Mouse (Mus musculus) cerebellum, adult 9-11 months (tissue): ENCODE results near the gene Hnrnpul1.
"Not testable (repeated sequence)": the region's sequence is repeated elsewhere in the genome, so short reads cannot be mapped to it uniquely, and the experiment has no call there.

Experiments used
- DNase-seq: peaks from one replicate; pipeline ENCODE4 v3.0.0; 2022

The Hnrnpul1 gene

GRCm38 (mm10) chr7:25768229-25768628 is 13.7 kb upstream of the Hnrnpul1 start:
- no peak for DNase-seq

DNA sequence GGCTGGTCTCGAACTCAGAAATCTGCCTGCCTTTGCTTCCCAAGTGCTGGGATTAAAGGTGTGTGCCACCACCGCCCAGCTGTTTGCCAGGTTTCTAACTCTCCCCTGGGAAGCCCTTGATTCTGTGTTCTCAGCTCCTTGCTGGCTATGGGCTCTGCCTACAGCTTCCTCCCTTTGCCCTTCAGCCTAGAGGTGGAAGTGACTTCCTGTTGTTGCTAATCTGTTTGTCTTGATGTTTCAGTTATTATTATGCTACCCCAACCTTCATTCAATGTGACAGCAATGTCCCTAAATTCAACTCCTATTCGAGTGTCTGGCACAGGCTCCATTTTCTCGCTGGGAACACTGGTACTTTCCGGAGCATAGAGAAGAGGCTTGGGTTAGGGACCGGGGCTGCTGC is 11.6 kb upstream of the Hnrnpul1 start:
- no peak for DNase-seq

DNA sequence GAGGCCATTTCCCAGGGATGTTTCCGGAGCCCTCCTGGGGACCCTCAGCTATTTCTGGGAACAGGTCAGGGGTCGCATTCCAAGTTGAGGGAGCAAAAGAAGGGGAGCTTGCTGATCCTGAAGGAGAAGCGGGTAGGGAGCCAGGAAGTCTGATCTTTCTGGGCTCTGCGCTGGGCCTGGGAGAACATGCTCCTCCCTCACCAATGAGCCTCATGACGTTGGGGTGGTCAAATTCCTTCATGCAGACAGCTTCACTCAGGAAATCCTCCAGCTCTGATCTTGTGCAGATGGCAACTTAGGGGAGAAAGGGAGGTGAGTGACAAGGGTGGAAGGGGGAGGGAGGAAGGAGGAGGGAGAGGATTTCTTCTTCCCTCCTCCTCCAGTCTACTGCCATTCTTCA is 9.7 kb upstream of the Hnrnpul1 start:
- DNase-seq, result no peak

DNA sequence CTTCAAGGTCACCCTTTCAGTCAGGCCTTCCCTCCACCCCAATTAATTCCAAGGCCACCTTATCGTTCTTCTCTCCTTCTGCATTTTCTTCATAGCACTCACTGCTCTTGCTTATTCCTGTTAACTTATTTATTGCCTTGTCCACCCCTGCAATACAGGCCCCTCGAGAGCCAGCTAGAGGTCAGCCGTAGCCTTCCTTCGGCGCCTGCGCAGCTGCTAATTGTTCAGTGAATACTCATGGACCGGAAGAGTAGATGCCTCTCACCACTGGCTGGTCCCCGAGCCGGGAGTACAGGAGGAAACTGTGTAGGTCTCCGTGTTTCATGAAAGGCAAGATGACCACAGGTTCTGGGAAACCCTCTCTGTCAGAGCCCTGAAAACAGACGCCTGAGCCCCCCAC is 9.1 kb upstream of the Hnrnpul1 start:
- no peak for DNase-seq

DNA sequence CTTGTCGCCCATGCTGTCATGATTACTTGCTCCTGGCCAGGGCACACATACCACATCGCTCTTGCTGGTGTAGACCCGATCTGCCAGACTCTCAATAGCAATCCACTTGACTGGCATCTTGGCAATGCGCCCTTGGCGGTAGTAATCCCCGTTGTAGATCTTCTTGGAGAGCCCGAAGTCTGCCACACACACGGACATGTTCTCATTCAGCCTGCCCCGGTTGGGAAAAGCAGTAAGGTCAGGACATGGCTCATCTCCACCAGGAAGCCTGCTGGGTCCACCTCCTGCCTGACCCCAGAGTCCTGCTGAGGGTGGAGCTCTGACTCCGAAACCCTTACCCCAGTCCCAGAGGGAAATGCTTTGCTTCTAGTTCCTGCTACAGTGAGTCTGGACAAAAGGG is 6.8 kb upstream of the Hnrnpul1 start:
- DNase-seq, result peak; percentile 21

DNA sequence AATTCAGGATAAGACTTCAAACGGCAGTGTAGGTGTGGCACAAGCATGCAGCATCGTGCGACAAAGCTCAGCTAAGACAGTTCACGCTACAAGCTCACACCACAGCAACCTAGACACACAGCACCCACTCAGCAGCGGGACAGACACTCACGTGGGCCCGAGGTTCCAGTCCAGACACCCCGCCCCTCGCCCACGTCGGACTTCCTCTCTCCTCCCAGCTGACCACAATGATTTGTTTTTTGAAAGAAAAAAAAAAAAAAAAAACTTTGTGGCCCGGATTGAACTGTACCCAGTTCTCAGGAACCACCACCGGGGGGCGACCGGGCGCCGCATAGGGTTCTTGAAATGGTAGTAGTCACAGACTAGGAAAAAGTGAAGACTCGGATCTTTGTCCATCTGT is 1.5 kb upstream of the Hnrnpul1 start:
- DNase-seq, result peak; percentile 87

GRCm38 (mm10) chr7:25755468-25755833 is 894 bp upstream of the Hnrnpul1 start:
- DNase-seq, result no peak

GRCm38 (mm10) chr7:25754439-25754737 is 169 bp downstream of the Hnrnpul1 start:
- no peak for DNase-seq

- DNase-seq, result peak; percentile 57
Measured at GRCm38 (mm10) chr7:25753643-25754438, 716 bp downstream of the Hnrnpul1 start.

DNA sequence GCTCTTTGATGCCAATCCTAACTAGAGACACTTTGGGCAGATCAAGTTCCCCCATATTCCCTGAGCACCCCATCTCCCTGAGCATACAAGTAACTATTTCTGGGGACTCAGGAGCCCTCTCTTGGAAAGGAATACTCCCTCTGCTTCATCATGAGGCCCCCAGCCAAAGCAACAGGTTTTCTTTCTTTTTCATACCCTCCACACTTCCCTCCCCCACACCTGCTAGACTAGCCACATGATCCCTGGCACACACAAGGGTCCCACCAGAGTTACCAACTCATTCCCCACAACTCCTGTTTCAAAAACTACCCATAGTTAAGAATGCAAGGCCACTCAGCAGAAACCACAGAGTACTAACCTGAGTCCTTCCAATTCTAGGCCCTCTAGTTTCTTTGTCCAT is 1.5 kb downstream of the Hnrnpul1 start:
- DNase-seq, result peak; percentile 51

DNA sequence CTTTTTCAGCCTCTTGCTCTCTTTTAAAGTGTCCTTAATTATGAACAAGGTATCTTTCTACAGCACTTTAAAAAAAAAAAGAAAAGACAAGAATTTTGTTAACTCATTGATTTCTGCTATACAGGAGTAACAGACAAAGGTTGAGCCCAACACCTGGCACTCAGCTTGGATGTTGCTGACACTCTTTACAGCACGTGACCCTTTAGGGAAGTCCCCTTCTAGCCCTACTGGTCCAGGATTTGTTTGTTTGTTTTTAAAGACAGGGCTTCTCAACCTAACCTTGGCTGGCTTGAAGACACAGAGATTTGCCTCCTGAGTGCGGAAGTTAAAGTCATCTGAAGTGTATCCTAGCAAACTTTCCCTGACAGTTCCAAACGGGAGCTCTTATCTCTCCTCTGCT is 7.7 kb downstream of the Hnrnpul1 start:
- no peak for DNase-seq

GRCm38 (mm10) chr7:25738277-25738676 is 16.3 kb downstream of the Hnrnpul1 start:
- DNase-seq, result no peak

DNA sequence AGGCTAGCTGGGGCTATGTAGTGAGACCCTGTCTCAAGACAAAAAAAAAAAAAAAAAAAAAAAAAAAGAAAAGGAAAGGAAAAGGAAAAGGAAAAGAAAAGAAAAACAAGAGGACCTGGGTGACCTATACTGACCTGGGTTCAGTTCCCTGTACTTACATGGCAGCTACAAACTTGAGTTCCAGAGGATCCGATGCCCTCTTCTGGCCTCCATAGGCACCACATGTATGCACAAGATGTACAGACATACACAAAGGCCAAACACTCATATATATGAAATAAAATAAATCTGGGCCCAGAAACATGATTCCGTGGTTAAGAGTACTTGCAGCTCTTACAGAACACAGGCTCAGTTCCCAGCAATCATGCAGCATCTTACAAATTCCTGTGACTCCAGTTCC is 17.6 kb downstream of the Hnrnpul1 start:
- DNase-seq, result no peak

GRCm38 (mm10) chr7:25734991-25735390 is 19.6 kb downstream of the Hnrnpul1 start:
- DNase-seq, result no peak

- DNase-seq, result no peak
Measured at GRCm38 (mm10) chr7:25731294-25732055, 23.1 kb downstream of the Hnrnpul1 start.

GRCm38 (mm10) chr7:25729862-25730261 is 24.7 kb downstream of the Hnrnpul1 start:
- no peak for DNase-seq

GRCm38 (mm10) chr7:25729396-25729795 is 25.2 kb downstream of the Hnrnpul1 start:
- DNase-seq, result no peak

- DNase-seq, result no peak
Measured at GRCm38 (mm10) chr7:25727800-25728199, 26.8 kb downstream of the Hnrnpul1 start.

- DNase-seq, result no peak
Measured at GRCm38 (mm10) chr7:25725886-25726285, 28.7 kb downstream of the Hnrnpul1 start.

DNA sequence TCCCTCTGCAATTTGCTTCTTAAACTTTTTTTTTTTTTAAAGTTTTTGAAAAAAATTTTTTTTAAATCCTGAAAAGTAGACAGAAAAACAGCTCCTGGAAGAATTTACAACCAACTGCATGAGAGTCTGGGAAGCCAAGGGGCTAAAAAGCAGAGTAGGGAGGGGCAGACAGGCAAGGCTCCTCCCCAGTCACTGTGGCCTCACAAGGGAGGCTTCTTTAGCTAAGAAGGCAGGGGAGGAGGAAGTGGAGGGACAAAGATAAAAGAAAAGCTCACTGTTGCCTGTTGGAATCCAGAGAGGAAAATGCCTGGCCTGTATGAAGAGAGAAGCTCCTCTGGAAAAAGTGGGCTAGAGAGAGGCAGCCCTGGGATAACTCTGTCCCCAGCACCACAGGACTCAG is 32.8 kb downstream of the Hnrnpul1 start:
- DNase-seq, result not testable (repeated sequence)

DNA sequence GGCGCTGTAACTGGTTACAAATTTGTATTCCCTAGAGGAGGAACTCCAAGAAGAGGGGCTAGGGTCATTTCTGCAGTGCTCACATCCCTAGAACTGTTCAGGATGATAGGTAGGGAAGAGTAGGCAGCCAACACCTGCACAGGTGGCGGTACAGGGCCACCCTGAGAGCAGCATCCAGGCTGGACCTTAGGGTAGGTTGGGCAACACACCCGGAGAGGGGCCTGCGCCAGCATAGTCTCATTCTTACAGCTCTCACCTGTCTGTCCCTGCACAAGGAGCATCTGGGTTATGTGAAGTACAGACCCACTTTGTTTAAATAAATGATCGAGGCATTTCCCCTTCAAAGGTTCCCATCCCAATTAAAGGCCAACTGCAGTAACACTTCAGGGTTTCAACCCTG is 33.8 kb downstream of the Hnrnpul1 start:
- no peak for DNase-seq

DNA sequence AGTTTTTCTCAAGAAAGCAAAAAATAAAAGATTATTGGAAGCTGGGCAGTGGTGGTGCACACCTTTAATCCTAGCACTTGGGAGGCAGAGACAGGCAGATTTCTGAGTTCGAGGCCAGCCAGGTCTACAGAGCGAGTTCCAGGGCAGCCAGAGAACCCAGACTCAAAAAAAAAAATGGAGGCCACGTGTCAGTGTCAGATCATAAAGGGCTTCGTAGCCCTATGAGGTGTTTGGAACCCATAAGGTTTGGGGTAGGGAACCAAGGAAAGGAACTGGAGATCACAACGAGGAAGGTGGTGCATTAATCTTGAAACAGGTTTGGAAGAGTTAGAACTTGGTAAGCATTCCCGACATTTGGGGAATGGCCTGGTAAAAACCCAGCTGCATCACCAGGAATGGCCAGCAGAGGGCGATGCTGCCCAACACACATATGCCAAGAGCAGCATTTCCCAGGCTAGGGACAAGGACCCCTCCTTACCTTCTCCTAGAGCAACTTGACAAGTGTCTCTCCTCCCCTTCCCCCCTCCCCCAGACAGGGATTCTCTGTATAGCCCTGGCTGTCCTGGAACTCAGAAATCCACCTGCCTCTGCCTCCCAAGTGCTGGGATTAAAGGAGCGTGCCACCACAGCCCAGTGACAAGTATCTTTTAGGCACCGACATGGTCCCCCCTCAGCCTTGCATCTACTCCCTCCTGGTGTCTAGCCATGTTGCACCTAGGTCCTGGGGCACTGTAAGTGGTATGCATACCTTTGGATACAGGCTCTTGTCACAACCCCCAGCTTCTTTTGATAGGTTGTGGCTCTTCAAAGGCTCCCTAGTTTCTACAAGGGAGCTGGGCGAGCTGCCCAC is 34.6 kb downstream of the Hnrnpul1 start:
- peak; percentile 74 for DNase-seq

- DNase-seq, result peak; percentile 95
Measured at GRCm38 (mm10) chr7:25718788-25719417, 35.7 kb downstream of the Hnrnpul1 start, which contains the start of gene Ccdc97. Ccdc97 (minus strand) TSS chr7:25719088.
